Mouse (Mus musculus) B cell, adult 2 months (primary cell): ENCODE results near the gene Dlec1.

Experiments used
- DNase-seq, 2 experiments: peaks; one replicate each; pipeline ENCODE4 v3.0.0; 2022

The Dlec1 gene

DNA sequence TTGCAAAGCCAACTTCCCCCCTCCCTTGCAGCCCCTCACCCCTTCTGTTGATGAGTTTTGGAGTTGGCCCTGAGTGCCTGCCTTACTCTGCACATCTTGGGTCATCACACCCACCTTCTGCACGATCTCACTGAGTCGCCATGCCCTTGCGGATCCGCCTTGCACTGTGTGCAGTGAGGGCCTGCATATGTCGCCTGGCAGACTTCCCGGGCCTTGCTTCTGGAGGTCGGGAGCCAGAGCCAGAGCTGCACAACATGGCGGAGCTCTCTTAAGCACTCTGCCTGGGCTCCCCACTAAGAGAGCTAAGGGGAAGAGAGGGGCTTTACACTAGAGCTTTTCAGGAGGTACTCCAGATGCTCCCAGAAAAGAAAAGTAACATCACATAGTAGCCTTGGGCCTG, 42.4 kb downstream of the Dlec1 start:
- no peak for DNase-seq

DNA sequence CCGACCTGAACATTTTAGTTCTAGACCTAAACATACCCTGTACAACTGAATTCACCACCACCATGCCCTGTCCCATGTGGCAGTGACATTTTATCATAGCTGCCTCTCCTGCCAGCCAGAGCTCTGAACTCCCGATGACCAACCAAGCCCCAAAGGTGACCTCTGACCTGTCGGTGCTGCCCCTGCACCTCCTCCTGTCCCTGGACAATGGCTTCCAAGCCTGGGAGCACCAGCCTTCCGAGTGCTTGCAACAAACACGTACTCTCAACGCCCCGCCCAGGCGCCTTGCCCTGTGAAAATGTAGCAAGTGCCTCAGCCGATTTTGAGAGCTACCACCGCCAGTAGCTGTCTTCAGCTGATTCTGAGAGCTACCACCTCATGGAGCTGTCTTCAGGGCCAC, 42.9 kb downstream of the Dlec1 start:
- no peak for DNase-seq

DNA sequence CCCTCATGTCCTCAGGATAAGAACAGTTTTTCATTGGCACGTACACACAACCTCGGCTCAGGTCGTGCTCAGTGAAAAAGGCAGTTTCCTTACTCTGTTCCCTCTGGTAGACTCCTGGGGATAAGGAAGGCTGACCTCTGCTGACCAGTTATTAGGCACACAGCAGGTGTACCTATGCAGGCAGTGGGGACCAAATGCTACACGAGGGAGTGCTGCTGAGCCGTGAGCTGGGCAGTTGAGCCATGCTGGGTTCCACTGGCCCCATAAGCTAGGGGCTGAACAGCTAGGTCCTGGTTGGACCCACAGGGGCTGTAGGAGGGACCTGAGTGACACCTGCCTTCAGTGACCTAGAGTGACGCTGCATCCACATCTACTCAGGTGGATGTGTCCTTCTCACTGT, 43.4 kb downstream of the Dlec1 start:
- no peak for DNase-seq

DNA sequence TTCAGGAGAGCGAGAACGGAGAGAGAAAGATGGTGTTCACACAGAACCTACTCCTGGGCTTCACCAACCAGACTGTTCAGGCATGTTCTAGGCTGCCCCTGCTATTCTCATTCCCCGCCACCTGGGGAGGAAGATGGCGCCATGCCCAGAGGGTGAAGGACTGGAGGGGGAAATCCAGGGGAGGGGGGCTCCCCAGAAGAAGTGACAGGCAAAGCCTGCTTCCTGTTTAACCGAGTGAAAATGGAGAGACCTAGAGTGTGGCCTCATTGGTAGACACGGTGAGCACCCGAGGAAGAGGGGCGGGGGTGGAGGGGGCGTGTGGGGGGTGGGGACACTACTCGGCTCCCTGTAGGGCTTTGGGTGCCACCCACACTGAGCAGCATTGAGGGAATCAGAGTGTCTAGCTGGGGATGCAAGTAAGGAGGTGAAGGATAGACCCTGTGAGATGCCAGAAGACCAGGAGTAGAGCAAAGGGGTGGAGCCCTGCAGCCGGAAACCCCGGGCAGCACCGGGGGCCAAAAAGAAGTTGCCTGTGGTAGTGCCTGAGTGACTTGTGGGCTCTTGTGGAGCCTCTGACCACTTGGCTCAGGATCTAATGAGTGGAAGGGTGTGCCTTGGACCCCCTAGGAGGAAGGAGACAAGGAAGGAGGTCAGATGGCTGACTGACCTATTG, 44.0 kb downstream of the Dlec1 start:
- DNase-seq = no peak

DNA sequence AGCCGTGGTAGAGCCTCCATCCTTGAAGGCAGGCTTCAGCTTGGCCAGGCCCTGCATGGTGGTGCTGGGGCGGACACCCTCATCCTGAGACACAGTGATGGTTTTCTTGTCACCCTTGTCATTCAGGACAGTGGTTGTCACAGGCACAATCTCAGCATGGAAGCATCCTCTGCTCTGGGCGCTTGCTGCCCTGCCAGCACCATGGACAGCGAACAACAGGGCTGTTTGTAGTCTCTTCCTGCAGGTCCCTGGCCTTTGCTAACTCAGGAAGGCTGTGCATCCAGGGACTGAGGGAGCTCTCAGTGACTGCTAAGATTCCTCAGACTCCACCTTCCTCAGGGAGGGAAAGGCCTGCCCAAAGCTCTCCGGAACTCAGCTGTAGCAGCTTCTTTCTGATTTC, 47.3 kb downstream of the Dlec1 start:
- no peak for DNase-seq

DNA sequence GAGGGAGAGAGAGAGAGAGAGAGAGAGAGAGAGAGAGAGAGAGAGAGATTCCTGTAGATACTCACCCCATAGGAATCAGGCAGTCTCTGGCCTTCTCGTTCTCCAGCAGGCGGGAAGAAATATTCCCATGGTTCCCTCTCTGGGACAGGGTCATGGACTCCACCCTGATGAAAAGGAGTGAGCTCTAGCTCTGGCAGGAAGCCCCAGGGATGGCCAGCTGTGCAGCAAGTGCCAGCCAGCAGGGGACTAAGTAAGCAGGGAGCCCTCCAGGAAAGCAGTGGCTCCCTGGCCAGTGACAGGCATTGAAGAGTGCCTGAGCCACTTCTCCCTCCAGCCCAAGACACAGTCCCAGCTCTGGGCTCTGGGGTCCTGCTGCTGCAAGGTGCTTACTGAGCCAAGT, 49.5 kb downstream of the Dlec1 start:
- DNase-seq = no peak

DNA sequence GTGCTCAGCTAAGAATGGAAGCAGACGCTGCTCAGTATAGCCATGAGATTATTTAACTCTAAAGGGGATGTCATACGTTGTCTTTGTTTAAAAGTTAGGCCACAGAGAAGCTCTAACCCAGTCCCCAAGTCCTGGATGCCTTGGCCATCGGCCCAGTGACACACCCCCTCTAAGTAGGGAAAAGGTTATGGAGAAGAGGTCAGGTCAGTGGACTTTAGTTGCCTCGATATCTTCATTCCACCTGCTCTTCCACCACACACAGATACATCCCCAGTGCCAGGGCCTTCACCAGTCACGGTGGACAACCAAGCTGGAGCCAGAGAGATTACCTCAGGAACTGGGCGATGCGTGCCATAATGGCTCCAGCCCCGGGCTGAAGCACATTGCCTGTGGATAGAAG, 53.1 kb downstream of the Dlec1 start:
- no peak for DNase-seq

DNA sequence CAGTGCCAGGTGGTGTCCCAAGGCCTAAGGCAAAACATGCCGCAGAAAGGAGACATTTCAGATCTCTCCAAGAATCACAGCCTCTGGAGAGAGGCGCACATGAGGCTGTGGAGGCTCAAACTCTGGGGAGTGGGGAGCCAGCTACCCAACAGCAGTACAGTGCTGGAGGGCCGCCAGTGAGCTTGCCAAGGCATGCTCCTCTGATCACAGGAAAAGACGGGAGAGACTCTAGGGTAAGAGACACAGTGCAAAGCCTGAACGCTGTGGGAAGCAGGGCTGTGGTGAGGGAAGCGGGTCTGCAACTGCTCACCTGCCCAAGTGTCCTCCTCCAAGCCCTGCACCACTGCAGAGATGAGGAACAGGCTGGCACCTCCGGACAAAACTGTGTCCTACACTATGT, 53.5 kb downstream of the Dlec1 start:
- no peak for DNase-seq

DNA sequence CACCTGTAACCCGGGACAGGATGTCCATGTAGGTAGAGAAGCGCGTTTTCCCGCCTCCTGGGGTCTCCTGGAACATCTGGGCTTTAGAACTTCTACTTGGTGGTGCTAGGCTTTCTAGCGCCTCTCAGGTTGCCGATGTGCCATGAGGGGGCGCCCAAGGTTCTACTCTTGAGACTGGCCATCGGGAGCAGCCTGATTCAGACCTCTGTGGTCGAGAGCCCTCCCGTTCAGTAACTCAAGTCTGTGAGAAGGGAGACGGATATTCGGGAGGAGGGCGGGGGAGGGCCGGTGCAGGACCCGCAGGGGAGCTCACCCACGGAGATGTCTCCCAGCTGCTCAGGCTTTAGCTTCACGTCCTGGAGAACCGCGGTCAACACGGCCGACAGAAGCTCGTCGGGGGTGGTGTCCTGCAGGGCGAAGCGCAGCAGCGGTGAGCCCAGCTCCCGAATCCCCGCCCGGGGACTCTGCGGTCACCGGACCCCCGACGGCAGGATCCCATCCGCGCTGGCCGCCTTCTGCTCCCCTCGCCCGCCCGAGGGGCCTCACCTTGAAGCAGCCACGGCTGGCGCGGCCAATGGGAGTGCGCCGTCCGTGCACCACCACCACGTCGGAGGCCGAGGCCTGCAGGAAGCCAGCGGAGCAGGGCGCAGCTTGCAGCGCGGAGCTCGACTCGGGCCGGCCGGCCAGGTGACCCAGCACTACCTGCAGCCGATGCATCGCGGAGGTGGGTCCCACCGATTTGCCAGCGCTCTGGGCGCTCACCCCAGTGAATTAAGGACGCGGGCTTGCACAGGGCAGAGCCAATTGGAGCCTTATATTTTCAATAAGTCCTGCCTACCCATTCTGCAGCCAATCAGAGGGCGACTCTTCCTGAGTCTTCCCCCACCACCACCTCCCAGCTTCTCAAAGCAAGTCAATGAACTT, 54.3 kb downstream of the Dlec1 start, which contains the start of gene Acaa1b:
TSS of gene Acaa1b (minus strand) at position 816 of the 924 bp plus-strand sequence.
- DNase-seq = peak; percentile 32 to 44

DNA sequence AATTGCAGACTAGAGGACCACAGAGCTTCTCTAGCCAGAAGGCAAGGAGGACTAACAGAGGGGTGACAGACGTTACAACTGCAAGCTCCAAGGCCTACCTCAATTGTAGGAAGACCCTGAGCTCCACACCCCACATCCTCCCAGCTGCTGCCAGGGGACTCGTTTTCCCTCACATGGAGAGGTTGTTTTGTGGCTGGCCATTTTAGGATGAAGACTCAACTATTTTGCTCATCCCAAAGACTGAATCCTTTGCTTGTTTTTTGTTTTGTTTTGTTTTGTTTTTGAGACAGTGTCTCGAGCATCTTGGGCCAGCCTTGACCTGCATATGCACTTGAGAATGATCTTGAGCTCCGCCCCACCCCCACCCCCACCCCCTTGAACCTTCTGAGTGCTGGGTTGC, 56.6 kb downstream of the Dlec1 start, which contains the start of gene Gm47289:
TSS of gene Gm47289 (plus strand) at position 301 of the 400 bp plus-strand sequence.
- DNase-seq = no peak

DNA sequence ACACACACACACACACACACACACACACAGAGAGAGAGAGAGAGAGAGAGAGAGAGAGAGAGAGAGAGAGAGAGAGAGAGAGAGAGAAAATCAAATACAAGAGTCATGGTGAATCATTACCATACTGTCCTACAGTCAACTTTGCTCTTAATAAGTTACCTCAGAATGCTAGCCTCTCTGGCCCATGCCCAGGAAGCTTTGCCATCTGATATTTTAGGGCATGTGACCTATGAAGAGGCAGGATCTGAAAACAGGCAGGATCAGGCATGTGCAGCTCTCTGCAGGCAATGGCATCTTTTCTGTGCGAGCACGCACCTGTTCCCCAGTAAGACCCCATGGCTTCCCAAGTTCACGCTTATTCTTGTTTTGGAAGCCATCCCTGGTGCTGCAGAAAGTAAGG, 58.4 kb downstream of the Dlec1 start:
- no peak for DNase-seq

DNA sequence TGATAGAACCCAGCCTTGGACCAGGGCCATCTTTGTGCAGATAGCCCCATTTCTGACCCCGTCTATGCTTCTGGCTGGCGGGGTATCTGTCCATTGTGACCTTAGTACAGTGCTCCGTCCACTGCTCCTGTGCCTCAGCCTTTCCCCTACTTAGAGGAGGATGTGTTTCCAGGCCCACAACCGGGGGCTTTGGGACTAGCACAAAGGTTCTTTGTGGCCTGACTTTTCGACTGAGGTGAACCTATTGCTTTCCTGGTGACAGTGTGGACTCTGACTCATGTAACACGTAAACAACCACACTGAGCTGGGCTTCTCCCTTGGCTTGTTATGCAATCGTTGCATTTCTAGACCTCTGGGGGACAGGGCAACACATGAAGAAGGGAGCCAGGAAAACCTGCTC, 62.5 kb downstream of the Dlec1 start:
- no peak for DNase-seq

DNA sequence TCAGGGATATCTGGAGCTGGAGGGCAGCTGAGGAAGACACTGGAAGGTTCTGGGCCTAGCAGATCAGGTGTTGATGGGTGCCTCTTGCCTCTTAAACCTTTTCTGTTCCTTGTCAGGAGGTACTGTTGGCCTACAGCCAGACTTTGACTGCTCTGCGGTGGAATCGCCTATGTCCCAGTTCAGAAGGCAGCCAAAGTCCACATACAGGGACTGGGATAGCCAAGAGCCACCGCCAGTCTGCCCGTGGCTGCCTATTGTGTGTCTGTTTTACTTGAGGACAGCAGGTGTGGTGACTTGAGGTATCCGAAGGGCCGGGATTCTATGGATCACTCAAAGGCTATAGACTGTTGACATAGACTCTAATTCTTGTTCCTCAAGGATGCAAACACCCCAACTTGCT, 63.3 kb downstream of the Dlec1 start:
- no peak for DNase-seq

DNA sequence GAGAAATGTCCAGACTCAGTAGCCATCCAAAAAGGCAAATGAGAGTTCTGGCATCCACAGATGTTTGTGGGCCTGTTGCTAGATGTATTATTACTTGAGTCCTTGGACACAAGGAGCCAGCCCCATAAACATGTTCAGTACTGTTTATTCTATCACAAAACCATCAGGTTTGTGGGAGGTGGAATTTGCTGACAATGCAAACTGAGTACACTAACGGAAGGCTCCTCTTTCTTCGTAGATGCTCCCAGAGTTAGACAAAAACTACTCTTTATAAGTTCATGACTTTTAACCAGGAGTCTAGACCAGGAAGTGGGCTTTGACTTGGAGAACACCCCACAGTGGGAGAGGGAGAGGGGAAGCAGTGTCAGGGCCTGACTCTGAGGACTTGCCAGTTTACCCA, 65.3 kb downstream of the Dlec1 start:
- no peak for DNase-seq

DNA sequence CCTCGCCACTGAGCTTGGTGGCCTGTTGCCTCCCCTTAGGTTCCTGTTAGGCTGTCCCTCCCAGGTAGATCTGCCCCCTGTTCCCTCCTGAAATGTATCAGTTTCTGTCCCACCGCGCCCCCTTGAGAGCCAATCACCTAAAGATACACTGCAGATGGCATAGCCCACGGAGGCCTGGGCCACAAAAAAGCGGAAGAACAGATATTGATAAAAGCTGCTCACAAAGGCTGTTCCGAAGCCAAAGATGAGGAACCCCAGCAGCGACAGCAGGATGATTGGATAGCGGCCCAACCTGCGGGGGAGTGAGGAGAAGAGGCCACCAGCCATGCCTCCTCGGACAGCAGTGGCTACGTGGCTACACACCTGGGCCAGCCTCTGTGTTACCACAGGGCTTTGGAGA, 77.0 kb downstream of the Dlec1 start:
- no peak for DNase-seq

DNA sequence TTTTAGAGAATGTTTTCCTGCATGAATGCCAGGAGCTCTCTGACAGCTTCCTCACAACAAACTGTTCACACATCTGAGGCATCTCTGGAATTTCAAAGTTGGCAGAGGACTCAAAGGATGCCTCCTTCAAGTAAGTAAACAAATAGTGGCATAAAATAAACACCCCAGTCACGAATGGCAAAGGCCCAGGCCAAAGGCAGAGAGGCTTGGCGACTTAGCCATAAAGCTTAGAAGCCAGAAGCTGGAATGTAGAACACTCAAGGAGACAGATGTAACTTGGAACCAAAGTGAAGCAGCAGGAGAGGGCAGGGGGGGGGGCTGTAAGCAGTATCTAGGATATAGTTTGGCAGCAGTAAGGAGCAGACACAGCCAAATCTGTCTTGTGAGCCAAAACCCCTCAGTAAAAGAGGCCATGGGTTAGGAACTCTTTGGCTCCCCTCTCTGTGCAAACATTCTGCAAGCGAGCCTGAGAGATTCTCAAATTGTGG, 79.0 kb downstream of the Dlec1 start:
- no peak for DNase-seq

DNA sequence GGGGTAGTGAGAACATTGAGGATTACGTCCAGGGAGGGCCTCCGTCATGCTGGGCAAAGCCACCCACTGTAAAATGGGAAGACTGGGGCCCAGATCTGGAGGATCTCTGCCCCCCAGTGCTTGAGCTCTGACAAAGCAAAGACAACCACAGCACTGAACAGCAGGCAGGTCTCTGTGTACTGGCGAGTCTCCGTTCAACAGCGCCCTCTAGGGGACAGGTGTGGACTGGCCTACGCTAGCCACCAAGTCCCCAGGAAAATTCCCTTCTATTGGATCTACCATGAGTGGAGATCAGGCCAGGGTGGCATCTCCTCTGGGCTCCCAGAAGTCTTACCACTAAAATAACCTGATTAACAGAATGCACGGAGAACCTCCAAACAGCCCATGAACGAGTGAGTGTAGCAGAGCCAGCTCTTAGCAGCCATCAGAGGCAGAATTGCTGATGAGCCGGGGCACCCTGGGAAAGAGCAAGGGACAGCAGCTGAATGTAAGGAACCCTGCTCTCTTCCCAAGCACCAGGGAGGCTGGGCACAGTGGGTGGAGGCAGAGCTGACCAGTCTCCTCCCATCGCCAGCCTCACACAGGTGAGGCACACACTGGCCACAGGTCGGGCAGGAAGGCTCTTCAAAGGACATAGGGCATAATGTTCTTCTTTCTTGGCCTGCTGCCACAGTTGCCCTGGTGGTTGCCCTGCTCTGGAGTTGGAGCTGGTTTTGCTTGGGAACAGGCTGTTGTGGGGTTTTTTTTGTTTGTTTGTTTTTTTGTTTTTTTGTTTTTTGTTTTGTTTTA, 90.1 kb downstream of the Dlec1 start:
- peak; percentile 30 to 39 for DNase-seq
